Mouse (Mus musculus) embryonic fibroblast, embryonic 13.5 days (primary cell): ENCODE data around the gene 1700129C05Rik.

Experiments used
- CTCF ChIP-seq: IDR thresholded peaks from 2 replicates; pipeline ENCODE4 v1.5.1; 2011; ENCODE audit warnings: mild to moderate bottlenecking, control low read depth, low read length, moderate library complexity, borderline replicate concordance; ENCODE audit not compliant: insufficient read depth
- POLR2A ChIP-seq: IDR thresholded peaks from 2 replicates; pipeline ENCODE4 v1.6.1; 2011; ENCODE audit warnings: low read depth, mild to moderate bottlenecking, control low read depth, low read length, moderate library complexity

GRCm38 (mm10) chr14:59114281-59114680 lies 28.4 kb downstream of the 1700129C05Rik start:
- TF ChIP-seq POLR2A = no peak
- no peak for TF ChIP-seq CTCF
